13 mouse cellular contexts compared by ENCODE assay signal in the genomic region with DNA sequence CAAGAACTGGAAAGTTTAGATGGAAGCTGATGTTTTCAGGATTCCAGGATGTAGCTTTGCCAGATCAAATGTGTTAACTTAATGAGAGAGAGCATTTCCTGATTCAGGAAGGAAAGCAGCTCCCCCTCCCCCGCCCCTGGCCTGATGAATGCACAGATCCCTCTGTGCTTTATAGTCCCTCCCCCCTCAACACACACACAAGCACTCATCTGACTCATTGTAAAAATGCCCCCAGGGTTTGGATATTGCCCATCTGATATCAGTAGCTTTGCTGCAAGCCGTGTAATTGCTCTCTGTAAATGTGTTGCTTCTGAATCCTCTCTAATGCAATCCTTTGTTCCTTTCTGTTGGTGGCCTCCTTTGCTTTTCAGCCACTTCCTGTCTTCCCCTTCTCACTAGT.
DNase-seq lines count a peak whose midpoint lies in the region; ATAC-seq and TF ChIP-seq lines count a peak whose summit lies in the region.
"Had no signal": no experiment of that assay in that cellular context is flagged by ENCODE, and none has a peak within 500 bp of the region (broad histone marks: within the 10 kb centered on the region; RNA-seq: fewer than 3 reads in every experiment).

No protein-coding gene starts in this region.

- ATAC-seq in intestine, embryonic 14.5 days (replicated peaks; ENCODE audit: low FRiP score, low TSS enrichment, low read depth) = 0 out of 2 replicates have a peak, but pooled peaks have one; percentile 58
- ATAC-seq in intestine, postnatal 0 days = no peak
- peak; percentile 59; the same call in 1 of the 2 replicates for ATAC-seq in hindbrain, embryonic 14.5 days (ENCODE audit: low FRiP score)
- no peak for ATAC-seq in midbrain, postnatal 0 days (ENCODE audit: low FRiP score)
- ATAC-seq: CD4-positive, CD25-positive, alpha-beta regulatory T cell, adult 4 months had no signal

- H3K9me3 ChIP-seq in intestine, embryonic 14.5 days (ENCODE audit: control insufficient read depth, low read length) = no peaks in the 10 kb centered on the region
- no peaks in the 10 kb centered on the region for H3K9me3 ChIP-seq in intestine, postnatal 0 days (ENCODE audit: control insufficient read depth)
- H3K9me3 ChIP-seq in hindbrain, embryonic 14.5 days (ENCODE audit: control insufficient read depth, low read length) = no peaks in the 10 kb centered on the region
- no peaks in the 10 kb centered on the region for H3K9me3 ChIP-seq in midbrain, postnatal 0 days (ENCODE audit: low read length)
- H3K9me3 ChIP-seq: embryonic facial prominence, embryonic 15.5 days; heart, embryonic 10.5 days had no signal

- H3K27me3 ChIP-seq in intestine, embryonic 14.5 days (replicated peaks; ENCODE audit: control insufficient read depth, insufficient read depth, low read length) = no peaks in the 10 kb centered on the region
- no peaks in the 10 kb centered on the region for H3K27me3 ChIP-seq in intestine, postnatal 0 days (replicated peaks; ENCODE audit: control insufficient read depth, insufficient read depth, low read length)
- no peaks in the 10 kb centered on the region for H3K27me3 ChIP-seq in hindbrain, embryonic 14.5 days (ENCODE audit: control insufficient read depth, insufficient read depth, low read length)
- H3K27me3 ChIP-seq in midbrain, postnatal 0 days (ENCODE audit: insufficient read depth, low read length) = no peaks in the 10 kb centered on the region
- H3K27me3 ChIP-seq: embryonic facial prominence, embryonic 15.5 days had no signal

- no peak for TF ChIP-seq CTCF in intestine, postnatal 0 days (IDR thresholded peaks at IDR 0.05; ENCODE audit: low read depth)
- TF ChIP-seq CTCF in midbrain, postnatal 0 days (IDR thresholded peaks at IDR 0.05) = no peak

- no peak overlapping the region for H3K4me2 ChIP-seq in intestine, embryonic 14.5 days (ENCODE audit: low read length)
- no peak overlapping the region for H3K4me2 ChIP-seq in intestine, postnatal 0 days (replicated peaks; ENCODE audit: low read depth)
- H3K4me2 ChIP-seq in hindbrain, embryonic 14.5 days (replicated peaks) = no peak overlapping the region
- no peak overlapping the region for H3K4me2 ChIP-seq in midbrain, postnatal 0 days (ENCODE audit: low read depth, low read length, poor library complexity, severe bottlenecking)
- H3K4me2 ChIP-seq: embryonic facial prominence, embryonic 15.5 days had no signal

- no peaks in the 10 kb centered on the region for H3K36me3 ChIP-seq in intestine, embryonic 14.5 days (ENCODE audit: control insufficient read depth, insufficient read depth, low read length)
- no peaks in the 10 kb centered on the region for H3K36me3 ChIP-seq in intestine, postnatal 0 days (ENCODE audit: control insufficient read depth, insufficient read depth)
- H3K36me3 ChIP-seq in hindbrain, embryonic 14.5 days (replicated peaks; ENCODE audit: control insufficient read depth, insufficient read depth) = no peaks in the 10 kb centered on the region
- no peaks in the 10 kb centered on the region for H3K36me3 ChIP-seq in midbrain, postnatal 0 days (ENCODE audit: insufficient read depth, low read length)
- H3K36me3 ChIP-seq: embryonic facial prominence, embryonic 15.5 days; heart, embryonic 10.5 days had no signal

- no peak overlapping the region for H3K4me3 ChIP-seq in intestine, embryonic 14.5 days (ENCODE audit: low read depth, low read length)
- H3K4me3 ChIP-seq in intestine, postnatal 0 days (ENCODE audit: low read depth, low read length) = no peak overlapping the region
- H3K4me3 ChIP-seq in hindbrain, embryonic 14.5 days (replicated peaks; ENCODE audit: low read length) = no peak overlapping the region
- H3K4me3 ChIP-seq in midbrain, postnatal 0 days (ENCODE audit: low read depth, low read length) = no peak overlapping the region
- H3K4me3 ChIP-seq: embryonic facial prominence, embryonic 15.5 days; heart, embryonic 10.5 days had no signal

- H3K27ac ChIP-seq in intestine, embryonic 14.5 days (ENCODE audit: low read depth) = no peak overlapping the region
- H3K27ac ChIP-seq in intestine, postnatal 0 days (ENCODE audit: low read depth, low read length) = no peak overlapping the region
- no peak overlapping the region for H3K27ac ChIP-seq in hindbrain, embryonic 14.5 days
- H3K27ac ChIP-seq in midbrain, postnatal 0 days (ENCODE audit: low read depth, low read length) = no peak overlapping the region
- H3K27ac ChIP-seq: embryonic facial prominence, embryonic 15.5 days; heart, embryonic 10.5 days had no signal

- DNase-seq in intestine, embryonic 14.5 days (ENCODE audit: low spot score) = no peak
- DNase-seq in embryo, embryonic 9.5 days (ENCODE audit: extremely low spot score) = peak; percentile 6
- peak; percentile 27 for DNase-seq in hindbrain, embryonic 14.5 days (ENCODE audit: low spot score)
- peak; percentile 4 for DNase-seq in midbrain, postnatal 0 days (ENCODE audit: low spot score)
- no peak for DNase-seq in thymus, postnatal 25 days
- no peak for DNase-seq in right cerebral cortex, postnatal 36 days (ENCODE audit: low spot score in 2 of 2)
- no peak for DNase-seq in right cerebral cortex, postnatal 4 days
- DNase-seq: kidney, postnatal 25 days; thymus, postnatal 36 days had no signal

- 31% methylated on average over 2 of the region's 2 CpGs for WGBS in intestine, embryonic 14.5 days
- WGBS in intestine, postnatal 0 days = 38% methylated on average over 2 of the region's 2 CpGs
- 49% methylated on average over 2 of the region's 2 CpGs for WGBS in hindbrain, embryonic 14.5 days
- 42% methylated on average over 2 of the region's 2 CpGs for WGBS in midbrain, postnatal 0 days

- no peaks in the 10 kb centered on the region; the same call in 1 of the 2 replicates for H3K4me1 ChIP-seq in intestine, embryonic 14.5 days (replicated peaks; ENCODE audit: control insufficient read depth, insufficient read depth, low read length)
- no peaks in the 10 kb centered on the region for H3K4me1 ChIP-seq in intestine, postnatal 0 days (replicated peaks; ENCODE audit: control insufficient read depth, insufficient read depth, low read length)
- no peaks in the 10 kb centered on the region for H3K4me1 ChIP-seq in hindbrain, embryonic 14.5 days (replicated peaks; ENCODE audit: control insufficient read depth, insufficient read depth, low read length)
- H3K4me1 ChIP-seq in midbrain, postnatal 0 days (ENCODE audit: insufficient read depth, low read length) = no peaks in the 10 kb centered on the region
- H3K4me1 ChIP-seq: embryonic facial prominence, embryonic 15.5 days; heart, embryonic 10.5 days had no signal

- H3K9ac ChIP-seq in intestine, embryonic 14.5 days (ENCODE audit: low read length) = no peak overlapping the region
- no peak overlapping the region for H3K9ac ChIP-seq in intestine, postnatal 0 days (ENCODE audit: low read depth, low read length)
- H3K9ac ChIP-seq in hindbrain, embryonic 14.5 days = no peak overlapping the region
- no peak overlapping the region for H3K9ac ChIP-seq in midbrain, postnatal 0 days (replicated peaks; ENCODE audit: low read length, poor library complexity, severe bottlenecking)
- H3K9ac ChIP-seq: embryonic facial prominence, embryonic 15.5 days had no signal

Comparison
In these comparisons a context has a peak if more than half of its experiments do, and no peak if none do; other contexts are left out.
1. ATAC-seq: peak in intestine, embryonic 14.5 days (single experiment) and hindbrain, embryonic 14.5 days (single experiment); none in intestine, postnatal 0 days (single experiment) and midbrain, postnatal 0 days (single experiment).
2. DNase-seq: peak in embryo, embryonic 9.5 days (single experiment), hindbrain, embryonic 14.5 days (single experiment) and midbrain, postnatal 0 days (single experiment); none in intestine, embryonic 14.5 days (single experiment), thymus, postnatal 25 days (single experiment), right cerebral cortex, postnatal 36 days (0 of 2) and right cerebral cortex, postnatal 4 days (single experiment).